Mouse (Mus musculus) midbrain, embryonic 12.5 days (tissue): ENCODE measurements around the gene Bcl6. TPM values are rescaled to one million over a fixed set of nuclear protein-coding genes. Genes with fewer than 3 reads are reported as not detected.

Source experiments
- ATAC-seq: fragments of 200-750 bp; cut with Nextera tagmentation; 2 replicates; pipeline ENCODE4 v1.8.0; 2017; ENCODE audit warnings: low read depth, moderate TSS enrichment, moderate library complexity; ENCODE audit not compliant: low FRiP score
- H3K27ac ChIP-seq: fragments of 300-500 bp; sonication (generic); replicated peaks from 2 replicates; pipeline ENCODE4 v1.5.1; 2016; ENCODE audit warnings: mild to moderate bottlenecking
- H3K27me3 ChIP-seq: fragments of 300-500 bp; sonication (generic); 2 replicates; pipeline ENCODE4 v1.6.1; 2016; ENCODE audit warnings: mild to moderate bottlenecking
- H3K36me3 ChIP-seq: fragments of 300-500 bp; sonication (generic); 2 replicates; pipeline ENCODE4 v1.6.1; 2016
- H3K4me1 ChIP-seq: fragments of 300-500 bp; sonication (generic); 2 replicates; pipeline ENCODE4 v1.6.1; 2016
- H3K4me2 ChIP-seq: fragments of 300-500 bp; sonication (generic); replicated peaks from 2 replicates; pipeline ENCODE4 v1.6.1; 2016; ENCODE audit warnings: mild to moderate bottlenecking, moderate library complexity
- H3K4me3 ChIP-seq: fragments of 300-500 bp; sonication (generic); 2 replicates; pipeline ENCODE4 v1.5.1; 2016; ENCODE audit warnings: mild to moderate bottlenecking
- H3K9ac ChIP-seq: fragments of 300-500 bp; sonication (generic); replicated peaks from 2 replicates; pipeline ENCODE4 v1.6.1; 2016; ENCODE audit warnings: mild to moderate bottlenecking, moderate library complexity
- H3K9me3 ChIP-seq: fragments of 300-500 bp; sonication (generic); 2 replicates; pipeline ENCODE4 v1.6.1; 2016; ENCODE audit warnings: mild to moderate bottlenecking
- WGBS: fragments of 180-500 bp; shearing (Covaris S2); methylation state at CpG from one replicate; pipeline ENCODE4 v1.1.7; 2016; 5-methylcytosine and 5-hydroxymethylcytosine counted together
- polyA plus RNA-seq: library from polyadenylated mRNA; unstranded; fragments of >200 nt; fragmentation: Nextera tagmentation; extraction: Ambion mirVana; gene quantifications from 2 replicates; pipeline ENCODE4 v1.2.1, GENCODE M21; 2016

Bcl6 gene
- polyA plus RNA-seq, 1 experiment from 2014 or later: 0.15 TPM

DNA sequence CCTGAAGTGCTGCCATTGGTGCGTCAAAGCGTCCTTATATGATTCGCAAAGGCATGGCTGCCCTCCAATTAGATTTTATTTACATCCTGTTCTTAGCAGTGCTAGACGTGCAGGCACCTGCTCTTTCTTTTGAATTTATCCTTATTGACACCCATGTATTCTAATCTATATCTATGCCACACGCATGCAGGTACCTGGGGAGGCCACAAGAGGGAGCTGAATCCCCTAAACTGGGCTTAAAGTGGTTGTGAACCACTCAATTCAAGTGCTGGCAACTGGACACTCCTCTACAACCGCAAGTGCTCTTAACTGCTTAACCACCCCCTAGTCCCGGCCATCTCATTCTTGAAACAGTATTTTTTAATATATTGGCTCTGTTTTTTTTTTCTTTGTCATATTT lies 21.4 kb downstream of the Bcl6 start:
- H3K4me3 ChIP-seq: no peak overlapping the region
- H3K4me1 ChIP-seq: peaks cover 11% of the 10 kb centered on the region
- no peak overlapping the region for H3K27ac ChIP-seq
- H3K36me3 ChIP-seq: no peaks in the 10 kb centered on the region
- ATAC-seq: no peak
- H3K4me2 ChIP-seq: no peak overlapping the region
- no peak overlapping the region for H3K9ac ChIP-seq
- no peaks in the 10 kb centered on the region for H3K27me3 ChIP-seq
- H3K9me3 ChIP-seq: no peaks in the 10 kb centered on the region
- 79% methylated on average over 7 of the region's 7 CpGs for WGBS

DNA sequence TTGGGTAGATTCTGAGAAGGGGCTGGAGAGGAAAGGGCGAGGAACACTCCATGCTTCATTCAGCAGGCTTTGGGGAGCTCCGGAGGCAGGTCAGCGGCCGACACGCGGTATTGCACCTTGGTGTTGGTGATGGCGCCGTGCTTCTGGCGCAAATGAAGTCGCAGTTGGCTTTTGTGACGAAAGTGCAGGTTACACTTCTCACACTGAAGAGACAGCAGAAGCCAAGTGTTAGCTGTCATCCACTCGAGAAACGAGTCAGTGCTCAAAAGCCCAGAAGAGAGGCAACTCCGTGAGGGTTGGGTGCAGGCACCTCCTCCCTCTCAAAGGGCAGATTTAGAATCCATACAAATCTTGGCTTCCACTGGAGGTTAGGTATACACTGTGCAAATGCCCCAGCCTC lies 22.6 kb downstream of the Bcl6 start:
- Histone ChIP-seq H3K36me3 (no peaks in the 10 kb centered on the region), H3K27me3 (no peaks in the 10 kb centered on the region), H3K27ac (no peak overlapping the region), H3K4me3 (no peak overlapping the region), H3K9me3 (no peaks in the 10 kb centered on the region), H3K4me2 (no peak overlapping the region), H3K4me1 (peaks cover 11% of the 10 kb centered on the region), H3K9ac (no peak overlapping the region)
- no peak for ATAC-seq
- 92% methylated on average over 14 of the region's 14 CpGs for WGBS

DNA sequence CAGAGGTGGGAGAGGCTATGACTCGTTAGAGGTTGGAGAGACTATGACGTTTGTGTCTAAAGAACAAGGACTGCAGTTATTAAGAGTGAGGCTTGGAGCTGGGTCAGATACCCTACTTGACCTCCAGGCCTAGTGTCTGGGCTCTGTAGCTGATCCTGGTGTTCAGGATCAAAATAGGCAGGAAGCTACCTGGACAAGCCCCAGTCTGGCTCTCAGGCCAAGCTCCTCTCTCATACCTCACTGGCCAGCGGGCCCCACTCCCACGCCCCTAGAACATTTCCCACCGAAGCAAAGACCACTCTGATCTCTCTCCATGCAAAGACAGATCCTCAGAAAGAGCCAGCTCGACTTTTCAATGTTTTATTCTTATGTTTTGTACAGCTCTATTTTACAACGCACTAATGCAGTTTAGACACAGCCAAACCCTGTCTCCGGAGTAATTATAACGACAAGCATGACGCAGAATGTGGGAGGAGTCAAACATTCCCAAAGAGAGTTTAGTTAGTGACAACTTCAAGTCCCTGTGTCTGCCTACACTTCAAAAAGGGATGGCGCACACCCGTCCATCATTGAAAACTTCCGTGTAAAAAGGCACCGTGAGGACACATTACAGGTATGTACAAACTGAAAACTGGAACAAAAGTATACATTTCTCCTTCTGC lies 23.8 kb downstream of the Bcl6 start:
- Histone ChIP-seq H3K27me3 (no peaks in the 10 kb centered on the region), H3K9ac (no peak overlapping the region), H3K36me3 (no peaks in the 10 kb centered on the region), H3K9me3 (no peaks in the 10 kb centered on the region), H3K4me1 (peaks cover 11% of the 10 kb centered on the region), H3K4me2 (no peak overlapping the region), H3K4me3 (no peak overlapping the region), H3K27ac (no peak overlapping the region)
- ATAC-seq: peak; percentile 68
- whole genome bisulfite sequencing: 63% methylated on average over 14 of the region's 14 CpGs

DNA sequence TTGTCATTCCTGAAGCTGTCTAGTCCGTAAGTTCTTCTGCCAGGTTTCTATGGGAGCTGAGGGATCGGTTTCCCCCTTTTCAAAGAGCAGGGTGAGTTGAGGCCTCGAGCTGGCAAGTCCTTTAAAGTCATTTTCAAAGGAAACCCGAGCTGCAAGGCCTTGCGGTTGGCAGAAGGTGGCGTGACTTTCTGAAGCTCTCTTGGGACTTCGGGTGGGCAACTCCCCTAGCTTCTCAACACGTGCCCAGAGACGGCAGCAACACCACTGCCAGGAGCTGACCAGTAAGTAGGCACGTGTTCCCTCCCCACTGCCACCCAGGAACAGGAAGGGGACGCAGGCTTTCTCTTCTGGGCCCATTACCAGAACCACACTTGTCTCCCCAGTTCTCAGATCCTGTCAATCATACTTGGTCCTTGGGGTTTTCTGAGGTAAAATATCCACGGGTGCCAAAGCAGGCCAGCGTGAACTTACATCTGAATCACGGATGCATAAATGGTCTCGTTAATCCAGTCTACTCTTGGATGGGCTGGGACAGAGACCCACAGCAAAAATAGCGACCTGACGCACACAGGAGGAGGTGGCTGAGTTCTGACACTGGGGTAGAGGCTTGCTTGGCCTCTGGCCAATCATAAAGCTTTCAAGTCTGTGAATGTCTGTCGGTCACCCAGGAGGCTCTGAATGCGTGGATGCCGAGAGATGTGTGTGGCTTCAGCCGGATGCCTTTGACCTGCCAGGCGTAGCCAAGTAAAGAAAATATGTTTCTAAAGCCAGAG lies 24.6 kb downstream of the Bcl6 start:
- no peak overlapping the region for H3K9ac ChIP-seq
- H3K4me3 ChIP-seq: no peak overlapping the region
- no peaks in the 10 kb centered on the region for H3K36me3 ChIP-seq
- H3K27ac ChIP-seq: no peak overlapping the region
- peak; percentile 42; the same call in 1 of the 2 replicates for ATAC-seq
- no peak overlapping the region for H3K4me2 ChIP-seq
- H3K9me3 ChIP-seq: no peaks in the 10 kb centered on the region
- 55% methylated on average over 22 of the region's 22 CpGs for WGBS
- H3K27me3 ChIP-seq: no peaks in the 10 kb centered on the region
- H3K4me1 ChIP-seq: peaks cover 11% of the 10 kb centered on the region

- H3K9me3 ChIP-seq: no peaks in the 10 kb centered on the region
- no peak overlapping the region for H3K4me3 ChIP-seq
- no peak overlapping the region for H3K9ac ChIP-seq
- ATAC-seq: no peak
- H3K27me3 ChIP-seq: no peaks in the 10 kb centered on the region
- H3K4me1 ChIP-seq: peaks cover 11% of the 10 kb centered on the region
- no peak overlapping the region for H3K27ac ChIP-seq
- 87% methylated on average over 2 of the region's 2 CpGs for WGBS
- no peak overlapping the region for H3K4me2 ChIP-seq
- H3K36me3 ChIP-seq: no peaks in the 10 kb centered on the region
Measured at GRCm38 (mm10) chr16:23962401-23962800, 26.3 kb downstream of the Bcl6 start.

- no peaks in the 10 kb centered on the region for H3K27me3 ChIP-seq
- H3K27ac ChIP-seq: no peak overlapping the region
- H3K36me3 ChIP-seq: no peaks in the 10 kb centered on the region
- no peak overlapping the region for H3K4me3 ChIP-seq
- H3K9me3 ChIP-seq: no peaks in the 10 kb centered on the region
- peaks cover 3% of the 10 kb centered on the region for H3K4me1 ChIP-seq
- H3K4me2 ChIP-seq: no peak overlapping the region
- ATAC-seq: no peak
- H3K9ac ChIP-seq: no peak overlapping the region
Measured at GRCm38 (mm10) chr16:23958938-23959337, 29.7 kb downstream of the Bcl6 start.

DNA sequence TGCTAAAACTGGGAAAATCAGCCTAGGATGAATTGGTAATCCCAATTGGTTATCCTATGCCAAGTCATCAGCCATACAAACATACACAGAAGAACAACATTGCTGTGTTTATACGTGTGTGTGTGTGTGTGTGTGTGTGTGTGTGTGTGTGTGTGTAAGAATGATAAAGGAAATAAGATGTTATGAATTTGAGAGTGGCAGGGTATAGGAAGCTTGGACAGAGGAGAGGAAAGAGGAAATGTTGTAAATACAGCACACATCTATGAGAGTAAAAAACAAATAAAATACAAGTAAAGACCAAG lies 34.7 kb downstream of the Bcl6 start:
- Histone ChIP-seq H3K9me3 (no peaks in the 10 kb centered on the region), H3K9ac (no peak overlapping the region), H3K4me2 (no peak overlapping the region), H3K27ac (no peak overlapping the region), H3K36me3 (no peaks in the 10 kb centered on the region), H3K4me1 (no peaks in the 10 kb centered on the region), H3K27me3 (no peaks in the 10 kb centered on the region), H3K4me3 (no peak overlapping the region)
- no peak for ATAC-seq
- 4% methylated on average over 1 of the region's 1 CpGs for WGBS

- 0 out of 2 replicates have a peak, but pooled peaks have one; percentile 44 for ATAC-seq
- Histone ChIP-seq H3K4me3 (no peak overlapping the region), H3K4me2 (no peak overlapping the region), H3K9me3 (no peaks in the 10 kb centered on the region), H3K27ac (no peak overlapping the region), H3K27me3 (no peaks in the 10 kb centered on the region), H3K4me1 (no peaks in the 10 kb centered on the region), H3K36me3 (no peaks in the 10 kb centered on the region), H3K9ac (no peak overlapping the region)
- WGBS: 55% methylated on average over 11 of the region's 11 CpGs
Measured at GRCm38 (mm10) chr16:23953189-23953958, 35.3 kb downstream of the Bcl6 start.

DNA sequence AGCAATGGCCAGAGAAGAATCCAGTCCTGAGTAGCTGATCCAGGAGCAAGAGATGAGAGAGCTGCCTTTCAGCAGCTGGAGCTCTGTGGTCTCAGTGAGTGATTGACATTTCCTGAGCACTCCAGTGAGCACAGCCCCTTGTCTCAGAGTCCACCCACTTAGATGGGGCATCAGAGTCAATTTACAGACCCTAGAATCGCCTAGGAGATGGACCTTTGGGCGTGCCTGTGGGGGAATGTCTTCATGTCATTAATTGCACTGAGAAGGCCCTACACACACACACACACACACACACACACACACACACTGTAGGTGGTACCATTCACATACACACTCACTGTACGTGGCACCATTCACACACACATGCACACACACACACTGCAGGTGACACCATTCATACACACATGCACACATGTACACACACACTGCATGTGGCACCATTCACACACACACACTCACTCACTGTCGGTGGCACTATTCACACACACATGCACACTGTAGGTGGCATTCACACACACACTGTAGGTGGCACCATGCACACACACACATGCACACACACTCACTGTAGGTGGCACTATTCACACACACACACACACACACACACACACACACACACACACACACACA lies 36.4 kb downstream of the Bcl6 start:
- Histone ChIP-seq H3K27me3 (no peaks in the 10 kb centered on the region), H3K4me1 (no peaks in the 10 kb centered on the region), H3K4me2 (no peak overlapping the region), H3K27ac (no peak overlapping the region), H3K36me3 (no peaks in the 10 kb centered on the region), H3K4me3 (no peak overlapping the region), H3K9me3 (no peaks in the 10 kb centered on the region), H3K9ac (no peak overlapping the region)
- no peak for ATAC-seq
- WGBS: 78% methylated on average over 4 of the region's 4 CpGs

GRCm38 (mm10) chr16:23947654-23948053 lies 41.0 kb downstream of the Bcl6 start:
- Histone ChIP-seq H3K27me3 (no peaks in the 10 kb centered on the region), H3K27ac (no peak overlapping the region), H3K4me3 (no peak overlapping the region), H3K9me3 (no peaks in the 10 kb centered on the region), H3K9ac (no peak overlapping the region), H3K4me2 (no peak overlapping the region), H3K36me3 (no peaks in the 10 kb centered on the region), H3K4me1 (no peaks in the 10 kb centered on the region)
- 91% methylated on average over 6 of the region's 6 CpGs for WGBS
- no peak for ATAC-seq

DNA sequence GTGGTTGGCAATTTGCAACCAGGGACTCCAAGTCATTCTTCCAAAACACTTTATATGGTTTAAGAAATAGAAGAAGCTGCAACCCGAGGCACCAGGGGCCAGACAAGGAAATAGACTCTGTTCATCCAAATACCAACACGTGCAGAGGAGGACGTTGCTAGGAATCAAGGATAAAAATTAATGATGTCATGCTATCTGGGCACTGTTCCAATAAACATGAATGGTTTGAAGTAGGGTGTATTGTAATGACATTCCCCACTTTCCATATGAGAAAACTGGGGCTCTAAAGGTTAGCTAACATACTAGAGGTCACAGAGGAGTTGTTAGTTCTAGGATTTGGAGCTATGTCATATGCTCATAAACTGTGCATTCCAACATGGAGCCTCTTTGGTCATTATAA lies 43.9 kb downstream of the Bcl6 start:
- ATAC-seq: no peak
- no peaks in the 10 kb centered on the region for H3K4me1 ChIP-seq
- 63% methylated on average over 3 of the region's 3 CpGs for WGBS

DNA sequence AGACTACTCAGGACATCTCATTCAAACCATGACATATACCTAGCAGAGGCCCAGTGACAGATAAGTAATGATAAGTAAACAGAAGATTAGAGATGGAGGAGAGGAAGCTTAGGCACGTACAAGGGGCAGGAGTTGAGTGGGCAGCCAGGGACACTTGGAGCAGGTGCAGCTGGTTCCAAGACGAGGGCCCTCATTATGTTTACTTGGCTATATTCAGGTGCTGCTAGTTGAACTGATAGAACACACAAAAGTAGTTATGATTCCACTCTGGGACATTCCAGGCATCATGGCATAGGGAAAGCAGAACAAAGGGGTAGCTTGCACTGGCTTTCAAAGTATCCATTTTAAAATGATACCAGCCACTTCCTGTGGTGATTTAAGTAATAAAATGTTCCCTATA lies 54.3 kb downstream of the Bcl6 start:
- Histone ChIP-seq H3K27ac (no peak overlapping the region), H3K36me3 (no peaks in the 10 kb centered on the region), H3K9me3 (no peaks in the 10 kb centered on the region), H3K4me3 (no peak overlapping the region), H3K9ac (no peak overlapping the region), H3K27me3 (no peaks in the 10 kb centered on the region), H3K4me1 (no peaks in the 10 kb centered on the region), H3K4me2 (no peak overlapping the region)
- WGBS: 77% methylated on average over 2 of the region's 2 CpGs
- no peak for ATAC-seq

More for the DNA sequence above, 43.9 kb downstream of the Bcl6 start:
- Histone ChIP-seq H3K4me3 (no peak overlapping the region), H3K27ac (no peak overlapping the region), H3K9ac (no peak overlapping the region), H3K4me2 (no peak overlapping the region), H3K27me3 (no peaks in the 10 kb centered on the region), H3K36me3 (no peaks in the 10 kb centered on the region), H3K9me3 (no peaks in the 10 kb centered on the region)
